Mouse (Mus musculus) stomach, embryonic 14.5 days (tissue): ENCODE data around the gene Cubn. TPM values are rescaled to one million over a fixed set of nuclear protein-coding genes. Genes with fewer than 3 reads are reported as not detected.

Experiments used
- ATAC-seq: fragments of 200-750 bp; cut with Nextera tagmentation; 2 replicates; pipeline ENCODE4 v1.8.0; 2017; ENCODE audit warnings: low read depth, moderate TSS enrichment; ENCODE audit not compliant: insufficient number of reproducible peaks, insufficient read depth, low FRiP score
- H3K27ac ChIP-seq: fragments of 300-500 bp; sonication (generic); 2 replicates; pipeline ENCODE4 v1.5.1; 2014; ENCODE audit warnings: mild to moderate bottlenecking, low read length, moderate library complexity, mixed read lengths
- H3K27me3 ChIP-seq: fragments of 300-500 bp; sonication (generic); 2 replicates; pipeline ENCODE4 v1.6.1; 2014; ENCODE audit warnings: low read length, control low read depth, mixed read lengths; ENCODE audit not compliant: control insufficient read depth, insufficient read depth
- H3K36me3 ChIP-seq: fragments of 300-500 bp; sonication (generic); 2 replicates; pipeline ENCODE4 v1.6.1; 2014; ENCODE audit warnings: mild to moderate bottlenecking, control low read depth, low read length, moderate library complexity, mixed read lengths; ENCODE audit not compliant: control insufficient read depth, insufficient read depth
- H3K4me1 ChIP-seq: fragments of 300-500 bp; sonication (generic); 2 replicates; pipeline ENCODE4 v1.6.1; 2014; ENCODE audit warnings: low read length, control low read depth, mixed read lengths; ENCODE audit not compliant: control insufficient read depth, insufficient read depth
- H3K4me2 ChIP-seq: fragments of 300-500 bp; sonication (generic); replicated peaks from 2 replicates; pipeline ENCODE4 v1.6.1; 2014; ENCODE audit warnings: low read depth, low read length, control low read depth
- H3K4me3 ChIP-seq: fragments of 300-500 bp; sonication (generic); 2 replicates; pipeline ENCODE4 v1.5.1; 2014; ENCODE audit warnings: low read depth, low read length, control low read depth
- H3K9ac ChIP-seq: fragments of 300-500 bp; sonication (generic); replicated peaks from 2 replicates; pipeline ENCODE4 v1.6.1; 2014; ENCODE audit warnings: low read depth, mild to moderate bottlenecking, control low read depth, low read length, moderate library complexity, mixed read lengths
- H3K9me3 ChIP-seq: fragments of 300-500 bp; sonication (generic); 2 replicates; pipeline ENCODE4 v1.6.1; 2016; ENCODE audit warnings: low read depth, low read length, control low read depth; ENCODE audit not compliant: control insufficient read depth
- WGBS: fragments of 180-500 bp; shearing (Covaris S2); extraction: QIAGEN DNeasy Blood & Tissue Kit; methylation state at CpG from one replicate; pipeline ENCODE4 v1.1.7; 2014; 5-methylcytosine and 5-hydroxymethylcytosine counted together
- polyA plus RNA-seq: library from polyadenylated mRNA; unstranded; fragments of >200 nt; fragmentation: Nextera tagmentation; extraction: Ambion mirVana; gene quantifications from 2 replicates; pipeline ENCODE4 v1.2.1, GENCODE M21; 2014

The Cubn gene
- polyA plus RNA-seq, 1 experiment from 2014 or later: 0.04 TPM

DNA sequence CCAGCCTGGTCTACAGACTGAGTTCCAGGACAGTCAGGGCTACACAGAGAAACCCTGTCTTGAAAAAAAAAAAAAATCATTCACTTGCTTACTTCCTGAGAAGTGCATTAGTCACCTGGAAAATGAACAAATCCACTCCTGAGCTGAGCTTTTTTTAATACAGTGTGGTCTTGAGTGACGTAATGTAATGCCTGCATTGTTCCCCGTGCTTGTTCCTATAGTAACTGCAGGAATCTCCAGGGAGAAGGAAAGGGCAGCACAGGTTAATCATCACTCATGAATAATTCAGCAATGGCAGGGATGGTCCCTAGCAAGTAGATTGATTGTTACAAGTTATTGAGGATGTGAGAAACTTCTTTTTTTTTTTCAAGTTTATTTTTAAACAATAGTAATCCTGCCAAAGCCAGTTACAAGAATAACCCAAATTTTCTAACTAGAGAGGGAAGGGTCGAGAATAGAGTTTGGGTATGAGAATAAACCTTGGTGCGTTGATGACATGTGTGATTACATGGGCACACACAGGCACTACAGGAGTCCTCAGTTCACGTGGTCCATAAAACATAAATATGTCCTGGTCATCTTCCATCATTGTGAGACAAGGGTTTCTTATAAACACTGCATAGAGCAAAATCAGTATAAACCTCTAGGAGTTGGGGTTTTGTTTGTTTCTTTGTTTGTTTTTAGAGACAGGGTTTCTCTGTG, 8.8 kb upstream of the Cubn start:
- no peak for ATAC-seq
- no peaks in the 10 kb centered on the region for H3K9me3 ChIP-seq
- no peaks in the 10 kb centered on the region for H3K4me1 ChIP-seq
- no peak overlapping the region for H3K4me2 ChIP-seq
- no peak overlapping the region for H3K9ac ChIP-seq
- no peaks in the 10 kb centered on the region for H3K36me3 ChIP-seq
- H3K27ac ChIP-seq: no peak overlapping the region
- whole genome bisulfite sequencing: 58% methylated on average over 5 of the region's 5 CpGs
- H3K4me3 ChIP-seq: no peak overlapping the region
- no peaks in the 10 kb centered on the region for H3K27me3 ChIP-seq

DNA sequence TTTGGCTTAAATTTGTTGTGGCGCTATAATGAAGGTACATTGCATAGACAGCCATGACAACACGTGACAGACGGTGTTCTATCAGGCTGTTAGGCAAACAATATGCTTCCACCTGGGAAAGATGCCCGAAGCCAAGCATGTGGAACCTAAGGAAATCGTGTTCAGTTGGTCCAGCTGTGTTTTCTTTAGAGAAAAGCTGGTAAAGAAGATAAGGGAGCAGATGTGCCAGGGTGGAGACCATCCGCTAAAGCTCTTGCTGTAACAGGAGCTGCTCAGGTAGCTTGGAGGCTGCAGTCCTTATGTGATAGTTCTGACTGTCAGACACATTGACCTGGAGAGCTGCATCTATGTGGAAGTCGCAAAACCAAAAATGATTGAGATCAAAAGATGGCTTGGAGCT, 7.6 kb upstream of the Cubn start:
- H3K4me2 ChIP-seq: no peak overlapping the region
- WGBS: 73% methylated on average over 7 of the region's 7 CpGs
- ATAC-seq: no peak
- no peaks in the 10 kb centered on the region for H3K36me3 ChIP-seq
- no peaks in the 10 kb centered on the region for H3K4me1 ChIP-seq
- no peaks in the 10 kb centered on the region for H3K27me3 ChIP-seq
- no peak overlapping the region for H3K27ac ChIP-seq
- no peaks in the 10 kb centered on the region for H3K9me3 ChIP-seq
- no peak overlapping the region for H3K9ac ChIP-seq
- no peak overlapping the region for H3K4me3 ChIP-seq

DNA sequence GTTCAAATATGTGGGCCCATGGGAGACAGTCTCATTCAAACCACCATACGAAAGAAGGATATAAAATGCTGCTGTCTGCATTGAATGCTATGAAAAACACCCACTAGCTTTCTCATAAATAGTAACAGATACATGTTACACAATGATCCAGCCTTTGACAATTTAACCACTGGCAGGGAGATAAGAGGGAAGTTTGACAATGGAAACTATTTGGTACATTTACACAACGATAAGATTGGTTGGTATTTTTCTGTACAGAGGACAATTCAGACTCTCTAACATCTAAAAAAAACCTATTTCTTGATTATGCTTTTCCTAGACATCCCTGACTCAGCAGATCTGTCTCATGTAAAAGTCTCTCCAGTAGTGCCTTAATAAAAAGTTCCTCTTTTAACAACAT, 4.5 kb upstream of the Cubn start:
- no peaks in the 10 kb centered on the region for H3K27me3 ChIP-seq
- H3K36me3 ChIP-seq: no peaks in the 10 kb centered on the region
- H3K4me3 ChIP-seq: no peak overlapping the region
- no peaks in the 10 kb centered on the region for H3K4me1 ChIP-seq
- ATAC-seq: no peak
- no peak overlapping the region for H3K27ac ChIP-seq
- 68% methylated on average over 2 of the region's 2 CpGs for WGBS
- no peak overlapping the region for H3K9ac ChIP-seq
- H3K4me2 ChIP-seq: no peak overlapping the region
- H3K9me3 ChIP-seq: no peaks in the 10 kb centered on the region

DNA sequence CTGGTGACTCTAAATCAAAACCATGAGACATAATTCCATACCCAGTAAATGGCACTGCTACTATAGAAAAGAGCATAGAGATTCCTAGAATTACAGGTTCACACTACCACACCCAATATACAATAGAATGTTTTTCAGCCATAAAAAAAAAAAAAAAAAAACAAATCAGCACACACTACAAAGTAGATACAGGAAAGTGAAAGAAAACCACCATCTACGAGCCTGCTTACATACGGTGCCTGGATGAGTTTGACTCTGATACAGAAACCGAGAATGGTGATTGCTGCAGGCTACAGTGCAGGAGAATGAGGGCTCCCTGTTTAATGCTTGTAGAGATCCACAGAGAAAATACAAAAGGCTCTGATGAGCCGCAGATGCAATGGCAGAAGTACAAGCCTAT, 1.3 kb upstream of the Cubn start:
- 90% methylated on average over 4 of the region's 4 CpGs for WGBS
- Histone ChIP-seq H3K9me3 (no peaks in the 10 kb centered on the region), H3K4me2 (no peak overlapping the region), H3K27me3 (no peaks in the 10 kb centered on the region), H3K9ac (no peak overlapping the region), H3K36me3 (no peaks in the 10 kb centered on the region), H3K4me3 (no peak overlapping the region), H3K4me1 (no peaks in the 10 kb centered on the region), H3K27ac (no peak overlapping the region)
- no peak for ATAC-seq

DNA sequence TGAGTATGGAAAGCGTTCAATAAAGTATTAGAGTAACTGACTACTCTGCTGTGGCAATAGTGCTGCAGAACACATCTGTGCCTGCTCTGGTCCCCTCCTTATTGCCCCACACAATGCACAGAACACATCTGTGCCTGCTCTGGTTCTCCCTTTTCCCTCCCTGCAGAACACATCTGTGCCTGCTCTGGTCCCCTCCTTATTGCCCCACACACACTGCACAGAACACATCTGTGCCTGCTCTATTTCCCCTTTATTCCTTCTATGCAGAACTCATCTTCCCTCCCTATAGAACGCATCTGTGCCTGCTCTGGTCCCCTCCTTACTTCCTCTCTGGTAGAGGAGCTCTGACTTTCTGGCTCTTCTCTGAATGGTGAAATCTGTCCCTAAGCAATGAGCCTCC, 1.1 kb downstream of the Cubn start:
- Histone ChIP-seq H3K9me3 (no peaks in the 10 kb centered on the region), H3K4me3 (no peak overlapping the region), H3K27me3 (no peaks in the 10 kb centered on the region), H3K36me3 (no peaks in the 10 kb centered on the region), H3K27ac (no peak overlapping the region), H3K4me1 (no peaks in the 10 kb centered on the region), H3K9ac (no peak overlapping the region), H3K4me2 (no peak overlapping the region)
- WGBS: 82% methylated on average over 2 of the region's 2 CpGs
- no peak for ATAC-seq

DNA sequence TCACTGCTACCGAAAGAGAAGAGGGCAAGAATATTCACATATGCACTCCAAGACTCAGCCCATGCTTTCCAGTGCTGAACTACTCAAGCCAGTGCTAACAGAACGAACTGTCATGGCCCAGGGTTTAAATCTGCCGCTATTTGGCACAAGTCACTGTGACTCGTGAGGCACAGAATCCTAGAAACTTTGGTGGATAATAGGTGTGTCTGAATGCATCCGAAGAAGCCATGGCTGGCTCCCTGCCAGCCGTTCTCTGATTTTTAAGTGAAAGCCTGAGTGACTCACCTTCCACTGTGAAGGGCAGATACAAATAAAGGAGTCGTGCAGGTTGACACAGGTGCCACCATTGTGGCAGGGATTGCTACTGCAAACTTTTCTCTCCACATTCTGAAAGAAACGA, 5.1 kb downstream of the Cubn start:
- Histone ChIP-seq H3K4me1 (no peaks in the 10 kb centered on the region), H3K4me2 (no peak overlapping the region), H3K27me3 (no peaks in the 10 kb centered on the region), H3K4me3 (no peak overlapping the region), H3K27ac (no peak overlapping the region), H3K9me3 (no peaks in the 10 kb centered on the region), H3K9ac (no peak overlapping the region), H3K36me3 (no peaks in the 10 kb centered on the region)
- ATAC-seq: peak; percentile 58; the same call in 1 of the 2 replicates
- WGBS: 73% methylated on average over 8 of the region's 8 CpGs

DNA sequence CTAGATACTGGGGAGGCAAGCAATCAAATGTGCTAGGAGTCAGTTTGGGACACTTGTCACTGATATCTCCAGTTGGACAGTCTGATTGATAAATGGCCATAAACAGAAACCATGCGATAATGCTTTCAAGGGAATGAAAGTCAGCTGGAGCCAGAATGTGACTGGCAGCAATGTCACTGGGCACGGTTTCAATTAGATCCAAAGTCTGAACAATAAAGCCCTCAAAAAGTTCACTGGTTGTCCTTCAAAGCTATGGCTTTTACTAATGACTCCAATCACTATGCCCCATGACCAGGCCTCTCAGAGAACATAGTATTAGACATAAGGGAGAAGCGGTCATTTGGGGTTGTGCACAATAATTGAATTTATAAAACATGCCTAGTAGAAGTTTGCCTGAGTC, 7.0 kb downstream of the Cubn start:
- H3K36me3 ChIP-seq: no peaks in the 10 kb centered on the region
- H3K27me3 ChIP-seq: no peaks in the 10 kb centered on the region
- H3K4me2 ChIP-seq: no peak overlapping the region
- 74% methylated on average over 3 of the region's 3 CpGs for WGBS
- no peak overlapping the region for H3K27ac ChIP-seq
- no peak overlapping the region for H3K4me3 ChIP-seq
- H3K9ac ChIP-seq: no peak overlapping the region
- no peaks in the 10 kb centered on the region for H3K4me1 ChIP-seq
- H3K9me3 ChIP-seq: no peaks in the 10 kb centered on the region
- no peak for ATAC-seq

DNA sequence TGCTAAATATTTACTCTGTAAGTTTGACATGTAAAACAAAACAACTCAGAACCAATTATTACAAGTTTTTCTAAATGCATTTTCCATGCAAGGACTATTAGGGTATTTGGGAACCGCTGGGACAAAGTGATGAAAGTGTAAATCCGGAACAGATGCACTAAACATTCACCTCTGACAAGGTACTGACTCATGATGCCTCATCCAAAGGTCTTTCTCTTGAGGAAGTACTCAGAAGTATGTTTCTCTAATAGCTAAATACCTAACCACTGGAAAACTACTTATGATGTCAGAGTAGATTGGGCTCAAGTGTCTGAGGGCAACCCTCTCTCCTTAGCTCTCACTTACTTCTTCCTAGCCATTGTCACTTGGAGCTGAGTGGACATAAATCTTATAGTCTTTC, 10.9 kb downstream of the Cubn start:
- no peaks in the 10 kb centered on the region for H3K36me3 ChIP-seq
- no peak overlapping the region for H3K27ac ChIP-seq
- H3K9ac ChIP-seq: no peak overlapping the region
- ATAC-seq: no peak
- no peaks in the 10 kb centered on the region for H3K4me1 ChIP-seq
- H3K4me2 ChIP-seq: no peak overlapping the region
- no peaks in the 10 kb centered on the region for H3K9me3 ChIP-seq
- H3K4me3 ChIP-seq: no peak overlapping the region
- H3K27me3 ChIP-seq: no peaks in the 10 kb centered on the region
- 90% methylated on average over 2 of the region's 2 CpGs for WGBS

DNA sequence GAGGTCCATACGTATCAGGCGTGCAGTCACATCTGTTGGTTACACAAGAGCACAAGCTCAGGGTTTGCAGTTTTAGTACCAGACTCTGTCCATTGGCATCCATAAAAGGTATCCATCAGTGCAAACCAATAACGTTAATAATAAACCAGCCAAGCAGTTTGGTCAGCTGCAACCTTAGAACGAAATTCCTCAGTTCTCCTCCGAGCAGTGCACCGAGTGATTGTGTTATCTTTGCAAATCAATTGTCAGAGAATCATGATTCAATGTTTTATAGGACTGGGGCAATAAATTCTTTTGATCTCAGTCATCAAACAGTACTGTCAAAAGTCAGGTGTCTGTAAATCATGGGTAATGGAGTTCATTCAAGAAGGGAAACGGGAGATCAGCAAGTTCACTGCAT, 12.4 kb downstream of the Cubn start:
- WGBS: 72% methylated on average over 7 of the region's 7 CpGs
- Histone ChIP-seq H3K27me3 (no peaks in the 10 kb centered on the region), H3K4me1 (no peaks in the 10 kb centered on the region), H3K36me3 (no peaks in the 10 kb centered on the region), H3K4me2 (no peak overlapping the region), H3K27ac (no peak overlapping the region), H3K9me3 (no peaks in the 10 kb centered on the region), H3K9ac (no peak overlapping the region), H3K4me3 (no peak overlapping the region)
- no peak for ATAC-seq
